In the genomic region with DNA sequence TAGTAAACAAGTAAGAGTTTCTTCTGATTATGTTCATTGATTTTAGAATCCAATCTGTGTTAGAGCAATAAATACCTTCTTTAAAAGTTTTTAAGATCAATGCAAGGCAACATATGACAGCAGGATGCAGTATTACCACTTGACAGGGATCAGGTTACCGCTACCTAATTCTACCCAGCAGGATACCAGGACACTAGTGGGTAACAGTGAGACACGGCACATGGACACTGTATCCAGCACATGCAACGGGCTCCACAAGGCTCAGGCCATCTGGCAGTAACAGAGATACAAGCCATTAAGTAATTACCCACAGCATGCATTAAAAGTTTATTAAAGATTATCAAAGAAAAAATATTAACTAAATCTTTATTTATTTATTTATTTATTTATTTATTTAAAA, we compare ENCODE assay signal across 15 mouse cellular contexts.
"Had no signal": no experiment of that assay in that cellular context is flagged by ENCODE, and none has a peak within 500 bp of the region (broad histone marks: within the 10 kb centered on the region; RNA-seq: fewer than 3 reads in every experiment).

No protein-coding gene starts in this region.

- H3K9ac ChIP-seq: liver, embryonic 13.5 days; midbrain, embryonic 13.5 days had no signal

- H3K4me2 ChIP-seq: liver, embryonic 13.5 days; midbrain, embryonic 13.5 days had no signal

- DNase-seq: kidney, adult 18-20 months; kidney, adult 9 months; kidney, postnatal 14 days; kidney, postnatal 4 days; liver, embryonic 13.5 days; lung, adult 2 months; lung, postnatal 14 days; lung, postnatal 4 days; right cerebral cortex, postnatal 25 days; spleen, adult 18-20 months; thymus, adult 18-20 months; thymus, postnatal 14 days; thymus, postnatal 4 days had no signal

- H3K4me1 ChIP-seq: liver, embryonic 13.5 days; midbrain, embryonic 13.5 days had no signal

- H3K27ac ChIP-seq: liver, embryonic 13.5 days; midbrain, embryonic 13.5 days had no signal

- H3K9me3 ChIP-seq: liver, embryonic 13.5 days; midbrain, embryonic 13.5 days had no signal

- ATAC-seq: midbrain, embryonic 13.5 days; midbrain, embryonic 16.5 days had no signal

- H3K27me3 ChIP-seq: liver, embryonic 13.5 days; midbrain, embryonic 13.5 days had no signal

- H3K4me3 ChIP-seq: liver, embryonic 13.5 days; midbrain, embryonic 13.5 days had no signal
